Mouse (Mus musculus) myocyte (in vitro differentiated cells): ENCODE results near the gene Map3k13.

ENCODE experiments used
- CEBPB ChIP-seq: IDR thresholded peaks from 2 replicates; pipeline ENCODE4 v1.6.1; 2011; ENCODE audit warnings: mild to moderate bottlenecking, moderate library complexity; ENCODE audit not compliant: poor library complexity, insufficient read depth, severe bottlenecking
- E2F4 ChIP-seq: IDR thresholded peaks from one replicate; pipeline ENCODE4 v1.6.1; 2011; ENCODE audit warnings: mild to moderate bottlenecking, control low read depth, moderate library complexity; ENCODE audit not compliant: insufficient read depth
- MAX ChIP-seq: IDR thresholded peaks from one replicate; pipeline ENCODE4 v1.6.1; 2011; ENCODE audit warnings: low read depth, mild to moderate bottlenecking, control low read depth
- MYOD1 ChIP-seq, 3 experiments: IDR thresholded peaks; one replicate each; pipeline ENCODE4 v1.6.1; 2011; ENCODE audit warnings: control low read depth in 2 of 3, low read depth in 2 of 3, mild to moderate bottlenecking in 2 of 3, moderate library complexity in 1 of 3; ENCODE audit not compliant: insufficient read length in 2 of 3, control insufficient read depth in 1 of 3
- POLR2A ChIP-seq: IDR thresholded peaks from one replicate; pipeline ENCODE4 v1.6.1; 2011; ENCODE audit warnings: low read depth, mild to moderate bottlenecking, control low read depth, moderate library complexity; ENCODE audit not compliant: insufficient read length
- POLR2AphosphoS2 ChIP-seq: IDR thresholded peaks from one replicate; pipeline ENCODE4 v1.6.1; 2011; ENCODE audit warnings: low read depth, control low read depth; ENCODE audit not compliant: insufficient read length
- TCF12 ChIP-seq: IDR thresholded peaks from one replicate; pipeline ENCODE4 v1.6.1; 2011; ENCODE audit warnings: mild to moderate bottlenecking, control low read depth; ENCODE audit not compliant: poor library complexity, insufficient read depth, severe bottlenecking
- TCF3 ChIP-seq: IDR thresholded peaks from one replicate; pipeline ENCODE4 v1.6.1; 2011; ENCODE audit warnings: low read depth, control low read depth; ENCODE audit not compliant: insufficient read length
- USF1 ChIP-seq: IDR thresholded peaks from one replicate; pipeline ENCODE4 v1.6.1; 2011; ENCODE audit warnings: low read depth, mild to moderate bottlenecking, control low read depth, moderate library complexity

- TF ChIP-seq POLR2A = no peak
- TF ChIP-seq TCF12 = no peak
- TF ChIP-seq E2F4 = no peak
- no peak for TF ChIP-seq MYOD1 (IDR thresholded peaks at IDR 0.05; ENCODE audit: control insufficient read depth in 1 of 3, insufficient read length in 2 of 3, low read depth in 2 of 3)
- TF ChIP-seq MAX = no peak
- TF ChIP-seq CEBPB = no peak
- no peak for TF ChIP-seq USF1
- no peak for TF ChIP-seq POLR2AphosphoS2
- no peak for TF ChIP-seq TCF3
Measured at GRCm38 (mm10) chr16:21825612-21826031, 31.5 kb downstream of the Map3k13 start.
